Mouse (Mus musculus) hindbrain, postnatal 0 days (tissue): ENCODE data around the gene Cdc40. TPM values are rescaled to one million over a fixed set of nuclear protein-coding genes. Genes with fewer than 3 reads are reported as not detected.

ENCODE experiments used
- ATAC-seq: fragments of 200-750 bp; cut with Nextera tagmentation; 2 replicates; pipeline ENCODE4 v1.8.0; 2017; ENCODE audit warnings: mild to moderate bottlenecking, moderate TSS enrichment, moderate library complexity
- DNase-seq: peaks from one replicate; pipeline ENCODE4 v3.0.0-alpha.2; 2015; ENCODE audit warnings: low spot score
- H3K27ac ChIP-seq: fragments of 300-500 bp; sonication (generic); 2 replicates; pipeline ENCODE4 v1.5.1; 2014; ENCODE audit warnings: mild to moderate bottlenecking
- H3K27me3 ChIP-seq: fragments of 300-500 bp; sonication (generic); 2 replicates; pipeline ENCODE4 v1.6.1; 2014; ENCODE audit warnings: low read length, mixed read lengths; ENCODE audit not compliant: insufficient read depth
- H3K36me3 ChIP-seq: fragments of 300-500 bp; sonication (generic); 2 replicates; pipeline ENCODE4 v1.6.1; 2014; ENCODE audit warnings: low read length, mixed read lengths; ENCODE audit not compliant: insufficient read depth
- H3K4me1 ChIP-seq: fragments of 300-500 bp; sonication (generic); 2 replicates; pipeline ENCODE4 v1.6.1; 2014; ENCODE audit warnings: antibody characterized with exemption, low read length, mixed read lengths; ENCODE audit not compliant: insufficient read depth
- H3K4me2 ChIP-seq: fragments of 300-500 bp; sonication (generic); 2 replicates; pipeline ENCODE4 v1.6.1; 2014; ENCODE audit warnings: low read depth, mild to moderate bottlenecking, low read length, moderate library complexity, mixed read lengths
- H3K4me3 ChIP-seq: fragments of 300-500 bp; sonication (generic); 2 replicates; pipeline ENCODE4 v1.5.1; 2014; ENCODE audit warnings: low read length
- H3K9ac ChIP-seq: fragments of 300-500 bp; sonication (generic); replicated peaks from 2 replicates; pipeline ENCODE4 v1.6.1; 2014; ENCODE audit warnings: mild to moderate bottlenecking, low read length, moderate library complexity, mixed read lengths
- H3K9me3 ChIP-seq: fragments of 300-500 bp; sonication (generic); 2 replicates; pipeline ENCODE4 v1.6.1; 2016; ENCODE audit warnings: low read length, mixed read lengths
- CTCF ChIP-seq: IDR thresholded peaks from 2 replicates; pipeline ENCODE4 v1.5.1; 2016; ENCODE audit warnings: antibody characterized with exemption, control low read depth, low read depth
- WGBS: fragments of 180-500 bp; shearing (Covaris S2); extraction: QIAGEN DNeasy Blood & Tissue Kit; methylation state at CpG from one replicate; pipeline ENCODE4 v1.1.7; 2014; 5-methylcytosine and 5-hydroxymethylcytosine counted together
- polyA plus RNA-seq: library from polyadenylated mRNA; unstranded; fragments of >200 nt; fragmentation: Nextera tagmentation; extraction: Ambion mirVana; gene quantifications from 2 replicates; pipeline ENCODE4 v1.2.1, GENCODE M21; 2015
- total RNA-seq: library from RNA; depleted of rRNA; stranded (reverse); fragments of >200 nt; gene quantifications from 2 replicates; pipeline ENCODE4 v1.2.3, GENCODE M21; 2014

Gene Cdc40
- total and polyA plus RNA-seq, 2 experiments from 2014 or later, result 13.4 to 17.5 TPM

- H3K9me3 ChIP-seq, result no peaks in the 10 kb centered on the region
- H3K27ac ChIP-seq, result no peak overlapping the region
- no peak overlapping the region for H3K9ac ChIP-seq
- H3K4me3 ChIP-seq, result no peak overlapping the region
- H3K36me3 ChIP-seq, result no peaks in the 10 kb centered on the region
- ATAC-seq (no peak), DNase-seq (no peak)
- TF ChIP-seq CTCF, result no peak
- no peak overlapping the region for H3K4me2 ChIP-seq
- 67% methylated on average over 7 of the region's 7 CpGs for WGBS
- no peaks in the 10 kb centered on the region for H3K27me3 ChIP-seq
- no peaks in the 10 kb centered on the region for H3K4me1 ChIP-seq
Measured at GRCm38 (mm10) chr10:40906802-40907201, 23.7 kb upstream of the Cdc40 start.

GRCm38 (mm10) chr10:40906131-40906530 lies 23.0 kb upstream of the Cdc40 start:
- WGBS, result 65% methylated on average over 1 of the region's 1 CpGs
- no peak for TF ChIP-seq CTCF
- Histone ChIP-seq H3K4me2 (no peak overlapping the region), H3K9me3 (no peaks in the 10 kb centered on the region), H3K36me3 (no peaks in the 10 kb centered on the region), H3K4me1 (no peaks in the 10 kb centered on the region), H3K9ac (no peak overlapping the region), H3K27ac (no peak overlapping the region), H3K27me3 (no peaks in the 10 kb centered on the region), H3K4me3 (no peak overlapping the region)
- ATAC-seq (no peak), DNase-seq (peak; percentile 28)

GRCm38 (mm10) chr10:40901786-40902185 lies 18.7 kb upstream of the Cdc40 start:
- 45% methylated on average over 4 of the region's 4 CpGs for WGBS
- no peak overlapping the region for H3K4me3 ChIP-seq
- no peaks in the 10 kb centered on the region for H3K4me1 ChIP-seq
- H3K36me3 ChIP-seq, result no peaks in the 10 kb centered on the region
- ATAC-seq (no peak), DNase-seq (no peak)
- no peak overlapping the region for H3K27ac ChIP-seq
- H3K9ac ChIP-seq, result no peak overlapping the region
- no peak overlapping the region for H3K4me2 ChIP-seq
- no peaks in the 10 kb centered on the region for H3K27me3 ChIP-seq
- H3K9me3 ChIP-seq, result no peaks in the 10 kb centered on the region
- no peak for TF ChIP-seq CTCF

- Histone ChIP-seq H3K27me3 (no peaks in the 10 kb centered on the region), H3K36me3 (no peaks in the 10 kb centered on the region), H3K4me3 (no peak overlapping the region), H3K4me1 (no peaks in the 10 kb centered on the region), H3K4me2 (no peak overlapping the region), H3K9ac (no peak overlapping the region), H3K27ac (0 out of 2 replicates have a peak overlapping the region, but pooled peaks have one; percentile 0), H3K9me3 (no peaks in the 10 kb centered on the region)
- TF ChIP-seq CTCF, result no peak
- DNase-seq (no peak), ATAC-seq (no peak)
- WGBS, result 25% methylated on average over 5 of the region's 5 CpGs
Measured at GRCm38 (mm10) chr10:40896656-40897055, 13.5 kb upstream of the Cdc40 start.

GRCm38 (mm10) chr10:40895765-40896164 lies 12.7 kb upstream of the Cdc40 start:
- Histone ChIP-seq H3K9me3 (no peaks in the 10 kb centered on the region), H3K4me1 (no peaks in the 10 kb centered on the region), H3K4me3 (no peak overlapping the region), H3K4me2 (no peak overlapping the region), H3K9ac (no peak overlapping the region), H3K27me3 (no peaks in the 10 kb centered on the region), H3K36me3 (no peaks in the 10 kb centered on the region), H3K27ac (no peak overlapping the region)
- WGBS, result 87% methylated on average over 12 of the region's 12 CpGs
- no peak for DNase-seq
- TF ChIP-seq CTCF, result no peak
- no peak for ATAC-seq

GRCm38 (mm10) chr10:40889146-40889545 lies 6.0 kb upstream of the Cdc40 start:
- no peak overlapping the region for H3K4me3 ChIP-seq
- no peaks in the 10 kb centered on the region for H3K27me3 ChIP-seq
- no peaks in the 10 kb centered on the region for H3K36me3 ChIP-seq
- 83% methylated on average over 4 of the region's 4 CpGs for WGBS
- no peaks in the 10 kb centered on the region for H3K4me1 ChIP-seq
- no peak for ATAC-seq
- DNase-seq, result no peak
- no peak overlapping the region for H3K27ac ChIP-seq
- TF ChIP-seq CTCF, result no peak
- no peak overlapping the region for H3K9ac ChIP-seq
- H3K4me2 ChIP-seq, result no peak overlapping the region
- no peaks in the 10 kb centered on the region for H3K9me3 ChIP-seq

GRCm38 (mm10) chr10:40887316-40887715 lies 4.2 kb upstream of the Cdc40 start:
- H3K27me3 ChIP-seq, result no peaks in the 10 kb centered on the region
- ATAC-seq, result no peak
- H3K4me3 ChIP-seq, result no peak overlapping the region
- no peaks in the 10 kb centered on the region for H3K36me3 ChIP-seq
- H3K9me3 ChIP-seq, result no peaks in the 10 kb centered on the region
- H3K9ac ChIP-seq, result no peak overlapping the region
- 39% methylated on average over 2 of the region's 2 CpGs for WGBS
- no peak for TF ChIP-seq CTCF
- H3K4me2 ChIP-seq, result 0 out of 2 replicates have a peak overlapping the region, but pooled peaks have one; percentile 18
- H3K27ac ChIP-seq, result no peak overlapping the region
- no peaks in the 10 kb centered on the region for H3K4me1 ChIP-seq
- DNase-seq, result no peak
